Mouse (Mus musculus): Measurements from ENCODE around the gene Kctd21. TPM values are rescaled to one million over a fixed set of nuclear protein-coding genes. Genes with fewer than 3 reads are reported as not detected.

Gene Kctd21
- polyA plus RNA-seq, 1 experiment, result 3.0 TPM

- no peak overlapping the region for H3K4me3 ChIP-seq (ENCODE audit: low read depth, low read length)
- H3K27ac ChIP-seq (ENCODE audit: insufficient read depth, low read length), result 0 out of 2 replicates have a peak overlapping the region, but pooled peaks have one; percentile 2
- no peaks in the 10 kb centered on the region for H3K27me3 ChIP-seq (ENCODE audit: control insufficient read depth, insufficient read depth, low read length, poor library complexity, severe bottlenecking)
- peaks cover 2% of the 10 kb centered on the region for H3K4me1 ChIP-seq (ENCODE audit: control insufficient read depth, insufficient read depth, low read length)
- H3K36me3 ChIP-seq (ENCODE audit: control insufficient read depth, insufficient read depth, low read length, poor library complexity, severe bottlenecking), result no peaks in the 10 kb centered on the region
- H3K9me3 ChIP-seq (replicated peaks; ENCODE audit: control insufficient read depth, insufficient read depth, low read length, poor library complexity, severe bottlenecking), result no peaks in the 10 kb centered on the region
- TF ChIP-seq EP300 (IDR thresholded peaks at IDR 0.05; ENCODE audit: insufficient read depth, low read depth, low read length) (no peak), CTCF (IDR thresholded peaks at IDR 0.05; ENCODE audit: low read depth, low read length) (no peak), POLR2A (IDR thresholded peaks at IDR 0.05; ENCODE audit: insufficient read depth, low read length) (no peak)
- no peak overlapping the region for H3K9ac ChIP-seq (ENCODE audit: low read depth, poor library complexity, severe bottlenecking)
Measured at GRCm38 (mm10) chr7:97340907-97341849, 9.1 kb downstream of the Kctd21 start.

GRCm38 (mm10) chr7:97342961-97343360, 10.8 kb downstream of the Kctd21 start:
- Histone ChIP-seq H3K9me3 (replicated peaks; ENCODE audit: control insufficient read depth, insufficient read depth, low read length, poor library complexity, severe bottlenecking) (no peaks in the 10 kb centered on the region), H3K4me1 (ENCODE audit: control insufficient read depth, insufficient read depth, low read length) (peaks cover 2% of the 10 kb centered on the region), H3K27me3 (ENCODE audit: control insufficient read depth, insufficient read depth, low read length, poor library complexity, severe bottlenecking) (no peaks in the 10 kb centered on the region), H3K4me3 (ENCODE audit: low read depth, low read length) (no peak overlapping the region), H3K27ac (ENCODE audit: insufficient read depth, low read length) (no peak overlapping the region), H3K9ac (ENCODE audit: low read depth, poor library complexity, severe bottlenecking) (no peak overlapping the region), H3K36me3 (ENCODE audit: control insufficient read depth, insufficient read depth, low read length, poor library complexity, severe bottlenecking) (no peaks in the 10 kb centered on the region)
- TF ChIP-seq CTCF (IDR thresholded peaks at IDR 0.05; ENCODE audit: low read depth, low read length) (no peak), POLR2A (IDR thresholded peaks at IDR 0.05; ENCODE audit: insufficient read depth, low read length) (no peak), EP300 (IDR thresholded peaks at IDR 0.05; ENCODE audit: insufficient read depth, low read depth, low read length) (no peak)

- no peak overlapping the region for H3K27ac ChIP-seq (ENCODE audit: insufficient read depth, low read length)
- no peak for TF ChIP-seq EP300 (IDR thresholded peaks at IDR 0.05; ENCODE audit: insufficient read depth, low read depth, low read length)
- TF ChIP-seq POLR2A (IDR thresholded peaks at IDR 0.05; ENCODE audit: insufficient read depth, low read length), result no peak
- no peak for TF ChIP-seq CTCF (IDR thresholded peaks at IDR 0.05; ENCODE audit: low read depth, low read length)
- H3K4me3 ChIP-seq (ENCODE audit: low read depth, low read length), result no peak overlapping the region
- no peaks in the 10 kb centered on the region for H3K36me3 ChIP-seq (ENCODE audit: control insufficient read depth, insufficient read depth, low read length, poor library complexity, severe bottlenecking)
- H3K4me1 ChIP-seq (ENCODE audit: control insufficient read depth, insufficient read depth, low read length), result peaks cover 2% of the 10 kb centered on the region
- H3K27me3 ChIP-seq (ENCODE audit: control insufficient read depth, insufficient read depth, low read length, poor library complexity, severe bottlenecking), result no peaks in the 10 kb centered on the region
- H3K9ac ChIP-seq (ENCODE audit: low read depth, poor library complexity, severe bottlenecking), result no peak overlapping the region
- H3K9me3 ChIP-seq (replicated peaks; ENCODE audit: control insufficient read depth, insufficient read depth, low read length, poor library complexity, severe bottlenecking), result no peaks in the 10 kb centered on the region
Measured at GRCm38 (mm10) chr7:97344655-97345054, 12.5 kb downstream of the Kctd21 start.

GRCm38 (mm10) chr7:97345229-97345871, 13.2 kb downstream of the Kctd21 start:
- H3K4me1 ChIP-seq (ENCODE audit: control insufficient read depth, insufficient read depth, low read length), result peaks cover 2% of the 10 kb centered on the region
- H3K27me3 ChIP-seq (ENCODE audit: control insufficient read depth, insufficient read depth, low read length, poor library complexity, severe bottlenecking), result no peaks in the 10 kb centered on the region
- H3K27ac ChIP-seq (ENCODE audit: insufficient read depth, low read length), result no peak overlapping the region
- H3K9ac ChIP-seq (ENCODE audit: low read depth, poor library complexity, severe bottlenecking), result no peak overlapping the region
- H3K36me3 ChIP-seq (ENCODE audit: control insufficient read depth, insufficient read depth, low read length, poor library complexity, severe bottlenecking), result no peaks in the 10 kb centered on the region
- H3K9me3 ChIP-seq (replicated peaks; ENCODE audit: control insufficient read depth, insufficient read depth, low read length, poor library complexity, severe bottlenecking), result no peaks in the 10 kb centered on the region
- H3K4me3 ChIP-seq (ENCODE audit: low read depth, low read length), result no peak overlapping the region
- no peak for TF ChIP-seq CTCF (IDR thresholded peaks at IDR 0.05; ENCODE audit: low read depth, low read length)
- no peak for TF ChIP-seq EP300 (IDR thresholded peaks at IDR 0.05; ENCODE audit: insufficient read depth, low read depth, low read length)
- TF ChIP-seq POLR2A (IDR thresholded peaks at IDR 0.05; ENCODE audit: insufficient read depth, low read length), result no peak

- no peak for TF ChIP-seq EP300 (IDR thresholded peaks at IDR 0.05; ENCODE audit: insufficient read depth, low read depth, low read length)
- Histone ChIP-seq H3K27me3 (ENCODE audit: control insufficient read depth, insufficient read depth, low read length, poor library complexity, severe bottlenecking) (no peaks in the 10 kb centered on the region), H3K27ac (ENCODE audit: insufficient read depth, low read length) (no peak overlapping the region), H3K4me3 (ENCODE audit: low read depth, low read length) (no peak overlapping the region), H3K9ac (ENCODE audit: low read depth, poor library complexity, severe bottlenecking) (no peak overlapping the region), H3K36me3 (ENCODE audit: control insufficient read depth, insufficient read depth, low read length, poor library complexity, severe bottlenecking) (no peaks in the 10 kb centered on the region), H3K4me1 (ENCODE audit: control insufficient read depth, insufficient read depth, low read length) (peaks cover 2% of the 10 kb centered on the region), H3K9me3 (replicated peaks; ENCODE audit: control insufficient read depth, insufficient read depth, low read length, poor library complexity, severe bottlenecking) (no peaks in the 10 kb centered on the region)
Measured at GRCm38 (mm10) chr7:97346111-97346821, 14.1 kb downstream of the Kctd21 start.
